Mouse (Mus musculus): ENCODE results near the gene Ostn.

Gene Ostn

GRCm38 (mm10) chr16:27387634-27388611 is 80.6 kb downstream of the Ostn start:
- peak; percentile 50 to 75 for DNase-seq

GRCm38 (mm10) chr16:27388761-27389451 is 81.6 kb downstream of the Ostn start, which contains the start of gene Ccdc50:
Ccdc50 (plus strand) TSS chr16:27388869.
- peak; percentile 80 to 92 for DNase-seq

GRCm38 (mm10) chr16:27389534-27390282 is 82.4 kb downstream of the Ostn start:
- no peak for DNase-seq

GRCm38 (mm10) chr16:27390306-27390705 is 83.0 kb downstream of the Ostn start:
- no peak for DNase-seq

GRCm38 (mm10) chr16:27391845-27392244 is 84.6 kb downstream of the Ostn start:
- DNase-seq: no peak

GRCm38 (mm10) chr16:27395251-27396037 is 88.2 kb downstream of the Ostn start:
- no peak for DNase-seq

- no peak for DNase-seq
These were observed 89.7 kb downstream of the Ostn start for GRCm38 (mm10) chr16:27396951-27397350.

GRCm38 (mm10) chr16:27399026-27399718 is 91.9 kb downstream of the Ostn start:
- DNase-seq: no peak

GRCm38 (mm10) chr16:27399719-27400253 is 92.5 kb downstream of the Ostn start:
- DNase-seq: no peak

All from kidney, postnatal 25 days (tissue).